Mouse (Mus musculus): ENCODE results near the gene Trim69.

- TF ChIP-seq CTCF (IDR thresholded peaks at IDR 0.05; ENCODE audit: extremely low read depth, insufficient read depth, insufficient read length, insufficient replicate concordance) (no peak), POLR2A (IDR thresholded peaks at IDR 0.05; ENCODE audit: low read depth, low read length) (no peak)
Observed at GRCm38 (mm10) chr2:122149316-122149715, 11.2 kb upstream of the Trim69 start.

Data from spleen, adult 2 months (tissue).